Mouse (Mus musculus) layer of hippocampus, postnatal 14 days (tissue): ENCODE measurements around the gene Prss28. TPM values are rescaled to one million over a fixed set of nuclear protein-coding genes. Genes with fewer than 3 reads are reported as not detected.

Experiments
- DNase-seq, 2 experiments: peaks; one replicate each; pipeline ENCODE4 v3.0.0; 2021 to 2022; ENCODE audit warnings: low spot score in 2 of 2, mixed read lengths in 1 of 2
- total RNA-seq, 2 experiments: library from RNA; stranded (reverse); gene quantifications; 2 replicates each; pipeline ENCODE4 v1.2.3; 2021

The Prss28 gene
- total RNA-seq, 2 experiments from 2014 or later = not detected

- no peak for DNase-seq
These were observed 31.6 kb downstream of the Prss28 start for GRCm38 (mm10) chr17:25340003-25340402.

DNA sequence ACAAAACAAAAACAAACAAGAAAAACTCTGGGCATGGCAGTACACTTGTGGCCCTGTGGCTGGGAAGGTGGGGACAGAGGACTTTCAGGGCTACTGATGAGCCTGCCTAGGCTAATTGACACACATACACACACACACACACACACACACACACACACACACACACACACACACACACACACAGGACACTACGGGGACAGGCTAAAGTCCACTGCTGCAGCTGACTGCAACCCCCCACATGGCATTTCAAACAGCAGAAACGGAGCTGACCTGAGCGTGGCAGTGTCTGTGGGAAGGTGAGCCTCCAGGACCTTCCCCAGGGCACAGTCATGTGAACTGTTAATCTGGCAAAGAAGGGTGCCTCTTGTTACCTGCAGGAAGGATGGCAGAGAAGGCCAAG, 33.0 kb downstream of the Prss28 start:
- DNase-seq = no peak

DNA sequence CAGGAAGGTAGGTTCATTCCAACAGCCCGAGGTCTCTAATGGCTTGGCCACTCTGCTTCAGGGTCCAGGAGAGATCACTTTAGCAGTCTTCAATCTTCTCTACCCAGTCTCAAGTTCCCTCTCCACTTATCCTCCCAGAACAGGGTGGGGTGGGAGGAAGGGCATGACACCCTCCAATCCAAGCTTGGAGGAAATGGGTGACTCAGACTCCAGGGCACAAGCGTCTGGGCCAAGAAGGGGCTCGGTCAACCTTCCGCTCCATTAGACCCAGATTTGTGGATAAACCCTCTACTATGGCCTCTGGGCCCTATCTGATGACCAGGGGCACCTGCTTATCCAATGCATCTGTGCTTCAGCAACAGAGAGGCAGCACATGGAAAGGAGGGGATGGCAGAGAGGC, 37.0 kb downstream of the Prss28 start, which contains the start of gene Tpsab1:
Tpsab1 (minus strand) TSS at position 101 of the 400 bp plus-strand sequence.
- DNase-seq = no peak

DNA sequence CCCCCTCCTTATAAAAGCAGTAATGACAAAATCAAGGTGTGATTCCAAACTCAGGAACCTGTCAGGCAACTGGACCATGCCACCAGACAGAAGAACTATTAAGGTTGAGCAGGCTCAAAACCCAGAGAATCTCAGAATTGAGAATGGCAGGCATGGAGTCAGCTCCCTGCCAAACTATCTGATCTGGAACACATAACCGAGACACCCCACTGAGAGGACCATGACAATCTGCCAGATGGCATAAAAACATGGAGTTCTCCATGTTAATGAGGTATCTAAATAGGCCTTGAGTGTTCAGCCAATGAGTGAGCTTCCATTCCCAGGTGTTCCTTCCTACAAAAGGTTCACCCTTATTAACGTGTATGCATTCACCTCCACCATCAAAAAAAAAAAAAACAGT, 52.8 kb downstream of the Prss28 start:
- no peak for DNase-seq

Other genes starting within 250 kb of the Prss28 start
- gene Tmem204, start 225.1 kb upstream of the Prss28 start, total RNA-seq = 10 to 100 TPM; 10.1 to 10.7 TPM
- gene Telo2, start 192.7 kb upstream of the Prss28 start, total RNA-seq = 10 to 100 TPM; 30.1 to 33.4 TPM
- gene Ptx4, start 187.9 kb upstream of the Prss28 start, total RNA-seq = 1 to 10 TPM; 1.4 to 1.6 TPM
- gene Clcn7, start 175.3 kb upstream of the Prss28 start, total RNA-seq = 10 to 100 TPM; 47.3 to 51.1 TPM
- gene Ccdc154, start 146.2 kb upstream of the Prss28 start, total RNA-seq = under 1 TPM in 1 of 2 experiments, not detected in 1; 0.26 TPM
- gene Gm38655, start 133.2 kb upstream of the Prss28 start, total RNA-seq = not detected
- gene BC003965, start 124.1 kb upstream of the Prss28 start, total RNA-seq = 10 to 100 TPM; 17.8 to 19.2 TPM
- gene Unkl, start 120.2 kb upstream of the Prss28 start, total RNA-seq = 10 to 100 TPM; 33.9 to 37.0 TPM
- 10 to 100 TPM; 64.4 to 71.9 TPM for gene Gnptg, start 68.5 kb upstream of the Prss28 start, total RNA-seq
- 10 to 100 TPM; 25.0 to 26.6 TPM for gene Tsr3, start 68.5 kb upstream of the Prss28 start, total RNA-seq
- 10 to 100 TPM in 1 of 2 experiments, 1 to 10 TPM in 1; 9.7 to 11.3 TPM for gene Baiap3, start 52.3 kb upstream of the Prss28 start, total RNA-seq
- 100 to 1,000 TPM; 208 to 219 TPM for gene Ube2i, start 34.0 kb upstream of the Prss28 start, total RNA-seq
- not detected for gene Prss34, start 10.3 kb upstream of the Prss28 start, total RNA-seq
- gene Prss29, start 10.0 kb downstream of the Prss28 start, total RNA-seq = not detected
- not detected for gene Tpsab1, start 36.9 kb downstream of the Prss28 start, total RNA-seq
- gene Tpsb2, start 57.7 kb downstream of the Prss28 start, total RNA-seq = 1 to 10 TPM in 1 of 2 experiments, under 1 TPM in 1; 0.36 to 1.8 TPM
- not detected for gene Tpsg1, start 60.6 kb downstream of the Prss28 start, total RNA-seq
- gene Cacna1h, start 125.1 kb downstream of the Prss28 start, total RNA-seq = 10 to 100 TPM; 80.9 to 98.4 TPM
- gene Tekt4, start 146.0 kb downstream of the Prss28 start, total RNA-seq = 1 to 10 TPM; 3.3 to 4.6 TPM
- gene Sstr5, start 188.6 kb downstream of the Prss28 start, total RNA-seq = under 1 TPM; 0.14 to 0.16 TPM